In the genomic region with DNA sequence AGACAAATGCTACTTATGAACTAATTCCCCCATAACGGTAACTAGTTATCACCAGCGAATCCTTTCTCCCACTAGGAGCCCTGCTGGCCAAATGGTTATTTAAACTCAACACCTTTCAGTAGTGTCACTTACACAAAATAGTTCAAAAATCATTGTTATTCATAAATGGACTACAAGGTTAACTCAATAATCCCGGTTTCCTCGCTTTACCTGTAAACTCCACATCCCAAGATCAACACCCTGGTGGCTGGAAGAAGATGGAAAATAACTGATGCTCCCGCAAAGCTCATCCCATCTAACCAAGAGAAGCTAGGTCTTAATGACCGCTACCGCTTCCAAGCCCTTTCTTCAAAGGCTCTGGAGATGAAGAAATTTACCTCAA, we compare ENCODE assay signal across 8 mouse cellular contexts. TPM values are rescaled to one million over a fixed set of nuclear protein-coding genes. Genes with fewer than 3 reads are reported as not detected.
A peak's percentile ranks its signal among the peaks of the same experiment; 100 is the strongest.
DNase-seq lines count a peak whose midpoint lies in the region; ATAC-seq and TF ChIP-seq lines count a peak whose summit lies in the region.

No protein-coding gene starts in this region.

- no peak for ATAC-seq in heart, embryonic 12.5 days (ENCODE audit: insufficient number of reproducible peaks, low FRiP score)
- peak; percentile 36 for ATAC-seq in forebrain, embryonic 14.5 days
- ATAC-seq in liver, embryonic 15.5 days (ENCODE audit: insufficient read depth) = no peak

- TF ChIP-seq CTCF in ES-Bruce4 (IDR thresholded peaks at IDR 0.05; ENCODE audit: low read depth, low read length) = no peak

- H3K27ac ChIP-seq in heart, embryonic 12.5 days (ENCODE audit: poor library complexity, severe bottlenecking) = peak overlapping the region; percentile 95; the same call in 1 of the 2 replicates
- peak overlapping the region; percentile 74 for H3K27ac ChIP-seq in ES-Bruce4 (ENCODE audit: insufficient read depth, low read length)
- peak overlapping the region; percentile 85 for H3K27ac ChIP-seq in forebrain, embryonic 14.5 days (ENCODE audit: low read depth, low read length)
- peak overlapping the region; percentile 98 for H3K27ac ChIP-seq in liver, embryonic 15.5 days (replicated peaks)

- no peak for TF ChIP-seq POLR2A in ES-Bruce4 (IDR thresholded peaks at IDR 0.05; ENCODE audit: insufficient read depth, low read length)

- WGBS in heart, embryonic 12.5 days = 3% methylated on average over 7 of the region's 7 CpGs
- WGBS in forebrain, embryonic 14.5 days = 2% methylated on average over 7 of the region's 7 CpGs
- WGBS in liver, embryonic 15.5 days (ENCODE audit: insufficient replicate concordance) = under 1% methylated on average over 7 of the region's 7 CpGs

- peak overlapping the region; percentile 63 for H3K4me2 ChIP-seq in heart, embryonic 12.5 days
- H3K4me2 ChIP-seq in forebrain, embryonic 14.5 days (ENCODE audit: low read length) = peak overlapping the region; percentile 60
- peak overlapping the region; percentile 77 for H3K4me2 ChIP-seq in liver, embryonic 15.5 days

- H3K27me3 ChIP-seq in heart, embryonic 12.5 days (replicated peaks) = no peaks in the 10 kb centered on the region
- no peaks in the 10 kb centered on the region for H3K27me3 ChIP-seq in ES-Bruce4 (ENCODE audit: control insufficient read depth, insufficient read depth, low read length, poor library complexity, severe bottlenecking)
- no peaks in the 10 kb centered on the region for H3K27me3 ChIP-seq in forebrain, embryonic 14.5 days (replicated peaks; ENCODE audit: control insufficient read depth, insufficient read depth, low read length)
- H3K27me3 ChIP-seq in liver, embryonic 15.5 days = no peaks in the 10 kb centered on the region

- H3K4me3 ChIP-seq in heart, embryonic 12.5 days = peak overlapping the region; percentile 78
- H3K4me3 ChIP-seq in ES-Bruce4 (ENCODE audit: low read depth, low read length) = peak overlapping the region; percentile 90
- peak overlapping the region; percentile 97 for H3K4me3 ChIP-seq in forebrain, embryonic 14.5 days (ENCODE audit: low read depth, low read length)
- H3K4me3 ChIP-seq in liver, embryonic 15.5 days (replicated peaks) = peak overlapping the region; percentile 100

- intact Hi-C loops in heart, postnatal 10 days (cut with DNase I) = loop anchor here (10.0 kb wide), 1 partner anchor 509 kb away; no protein-coding TSS in a partner anchor

- DNase-seq in heart, postnatal 10 days = no peak
- DNase-seq in forebrain, embryonic 14.5 days (ENCODE audit: low spot score) = no peak
- no peak for DNase-seq in cerebellum, postnatal 25 days
- no peak for DNase-seq in adrenal gland, adult (ENCODE audit: inconsistent age in 2 of 2, low spot score in 1 of 2)
- DNase-seq in right cerebral cortex, postnatal 4 days = no peak

- TF ChIP-seq EP300 in ES-Bruce4 (IDR thresholded peaks at IDR 0.05; ENCODE audit: insufficient read depth, low read depth, low read length) = no peak

- H3K4me1 ChIP-seq in heart, embryonic 12.5 days (replicated peaks) = peaks cover 6% of the 10 kb centered on the region; the same call in 1 of the 2 replicates
- H3K4me1 ChIP-seq in ES-Bruce4 (ENCODE audit: control insufficient read depth, insufficient read depth, low read length) = no peaks in the 10 kb centered on the region
- peaks cover 8% of the 10 kb centered on the region; the same call in 1 of the 2 replicates for H3K4me1 ChIP-seq in forebrain, embryonic 14.5 days (ENCODE audit: control insufficient read depth, insufficient read depth, low read length)
- H3K4me1 ChIP-seq in liver, embryonic 15.5 days (replicated peaks) = peaks cover 27% of the 10 kb centered on the region

- no peaks in the 10 kb centered on the region for H3K36me3 ChIP-seq in heart, embryonic 12.5 days
- peaks cover 10% of the 10 kb centered on the region for H3K36me3 ChIP-seq in ES-Bruce4 (ENCODE audit: control insufficient read depth, insufficient read depth, low read length, poor library complexity, severe bottlenecking)
- H3K36me3 ChIP-seq in forebrain, embryonic 14.5 days (ENCODE audit: control insufficient read depth, insufficient read depth, low read length) = no peaks in the 10 kb centered on the region
- peaks cover 18% of the 10 kb centered on the region for H3K36me3 ChIP-seq in liver, embryonic 15.5 days (replicated peaks)

- no peaks in the 10 kb centered on the region for H3K9me3 ChIP-seq in heart, embryonic 12.5 days (replicated peaks)
- H3K9me3 ChIP-seq in ES-Bruce4 (replicated peaks; ENCODE audit: control insufficient read depth, insufficient read depth, low read length, poor library complexity, severe bottlenecking) = no peaks in the 10 kb centered on the region
- no peaks in the 10 kb centered on the region for H3K9me3 ChIP-seq in forebrain, embryonic 14.5 days (replicated peaks; ENCODE audit: control insufficient read depth, low read length)
- no peaks in the 10 kb centered on the region for H3K9me3 ChIP-seq in liver, embryonic 15.5 days (replicated peaks)

- H3K9ac ChIP-seq in heart, embryonic 12.5 days = peak overlapping the region; percentile 93
- H3K9ac ChIP-seq in ES-Bruce4 (ENCODE audit: low read depth, poor library complexity, severe bottlenecking) = peak overlapping the region; percentile 97
- peak overlapping the region; percentile 71 for H3K9ac ChIP-seq in forebrain, embryonic 14.5 days (ENCODE audit: low read length)
- H3K9ac ChIP-seq in liver, embryonic 15.5 days = peak overlapping the region; percentile 62

RNA-seq across cellular contexts. Expression of a gene that starts 0.3 kb away (rescaled TPM):
- 9.0 and 10.0 TPM in 2 replicates for polyA plus RNA-seq in heart, embryonic 12.5 days (2016; fragmentation: Nextera tagmentation; extraction: Ambion mirVana)
- 1 to 10 TPM; 7.2 to 9.0 TPM for total RNA-seq in heart, postnatal 10 days (2021)
- polyA plus RNA-seq in ES-Bruce4 (2011; ENCODE audit: insufficient read depth, insufficient read length, low read depth, missing spikeins) = 21.4 and 22.2 TPM in 2 replicates
- 11.9 and 12.5 TPM in 2 replicates for polyA plus RNA-seq in forebrain, embryonic 14.5 days (2014; fragmentation: Nextera tagmentation; extraction: Ambion mirVana)
- polyA plus RNA-seq in liver, embryonic 15.5 days (2015; fragmentation: Nextera tagmentation; extraction: Ambion mirVana) = 5.6 and 6.0 TPM in 2 replicates

RNA-seq across cellular contexts. Expression of a gene that starts 0.5 kb away (rescaled TPM):
- 177 TPM in 2 replicates for polyA plus RNA-seq in heart, embryonic 12.5 days (2016; fragmentation: Nextera tagmentation; extraction: Ambion mirVana)
- 10 to 100 TPM; 39.7 to 45.7 TPM for total RNA-seq in heart, postnatal 10 days (2021)
- 276 and 284 TPM in 2 replicates for polyA plus RNA-seq in ES-Bruce4 (2011; ENCODE audit: insufficient read depth, insufficient read length, low read depth, missing spikeins)
- polyA plus RNA-seq in forebrain, embryonic 14.5 days (2014; fragmentation: Nextera tagmentation; extraction: Ambion mirVana) = 91.2 and 96.6 TPM in 2 replicates
- polyA plus RNA-seq in liver, embryonic 15.5 days (2015; fragmentation: Nextera tagmentation; extraction: Ambion mirVana) = 131 and 146 TPM in 2 replicates

RNA-seq across cellular contexts. Expression of a gene that starts 40.5 kb away (rescaled TPM):
- polyA plus RNA-seq in heart, embryonic 12.5 days (2016; fragmentation: Nextera tagmentation; extraction: Ambion mirVana) = 100 and 105 TPM in 2 replicates
- 10 to 100 TPM; 16.0 to 16.7 TPM for total RNA-seq in heart, postnatal 10 days (2021)
- 122 and 133 TPM in 2 replicates for polyA plus RNA-seq in ES-Bruce4 (2011; ENCODE audit: insufficient read depth, insufficient read length, low read depth, missing spikeins)
- 72.4 and 82.6 TPM in 2 replicates for polyA plus RNA-seq in forebrain, embryonic 14.5 days (2014; fragmentation: Nextera tagmentation; extraction: Ambion mirVana)
- polyA plus RNA-seq in liver, embryonic 15.5 days (2015; fragmentation: Nextera tagmentation; extraction: Ambion mirVana) = 143 and 145 TPM in 2 replicates
